Mouse (Mus musculus): ENCODE measurements around the gene Dok1. TPM values are rescaled to one million over a fixed set of nuclear protein-coding genes. Genes with fewer than 3 reads are reported as not detected.

Gene Dok1
- polyA plus RNA-seq, 1 experiment, result 21.9 TPM

DNA sequence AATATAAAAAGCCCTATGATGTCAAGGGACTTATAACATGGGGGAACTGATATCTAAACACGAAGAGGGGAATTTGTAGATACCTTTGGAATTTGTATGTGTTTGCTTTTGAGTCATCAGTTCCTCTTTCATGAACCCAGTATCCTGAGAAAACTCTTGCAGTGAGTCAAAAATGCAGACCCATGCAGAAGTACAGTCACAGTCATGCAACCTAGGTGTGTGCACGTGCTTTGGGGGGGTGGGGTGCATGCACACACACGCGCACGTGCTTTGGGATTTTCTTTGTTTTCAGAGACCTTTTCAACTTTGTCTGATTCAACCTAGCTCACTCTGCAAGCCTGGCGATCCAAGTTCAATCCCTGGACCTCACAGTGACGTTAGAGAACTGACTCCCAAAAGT, 38.9 kb downstream of the Dok1 start:
- Histone ChIP-seq H3K4me1 (replicated peaks; ENCODE audit: control insufficient read depth, insufficient read depth, low read length) (no peaks in the 10 kb centered on the region; the same call in 1 of the 2 replicates), H3K27ac (ENCODE audit: control insufficient read depth, insufficient read depth, low read length) (no peak overlapping the region), H3K4me3 (ENCODE audit: control insufficient read depth, insufficient read depth, low read length) (no peak overlapping the region), H3K27me3 (ENCODE audit: control insufficient read depth, insufficient read depth, low read length) (no peaks in the 10 kb centered on the region), H3K36me3 (ENCODE audit: control insufficient read depth, insufficient read depth, low read length) (no peaks in the 10 kb centered on the region)
- no peak for DNase-seq
- 88% methylated on average over 7 of the region's 7 CpGs for WGBS
- TF ChIP-seq CTCF (IDR thresholded peaks at IDR 0.05; ENCODE audit: borderline replicate concordance, control insufficient read depth, extremely low read depth, insufficient read depth, low read length, poor library complexity) (no peak), POLR2A (IDR thresholded peaks at IDR 0.05; ENCODE audit: control insufficient read depth, extremely low read depth, insufficient read depth, low read length, poor library complexity) (no peak)

GRCm38 (mm10) chr6:82993696-82994095, 39.6 kb downstream of the Dok1 start:
- no peak for DNase-seq
- WGBS, result 93% methylated on average over 1 of the region's 1 CpGs
- Histone ChIP-seq H3K4me3 (ENCODE audit: control insufficient read depth, insufficient read depth, low read length) (no peak overlapping the region), H3K4me1 (replicated peaks; ENCODE audit: control insufficient read depth, insufficient read depth, low read length) (no peaks in the 10 kb centered on the region; the same call in 1 of the 2 replicates), H3K27ac (ENCODE audit: control insufficient read depth, insufficient read depth, low read length) (no peak overlapping the region), H3K27me3 (ENCODE audit: control insufficient read depth, insufficient read depth, low read length) (no peaks in the 10 kb centered on the region), H3K36me3 (ENCODE audit: control insufficient read depth, insufficient read depth, low read length) (no peaks in the 10 kb centered on the region)
- TF ChIP-seq CTCF (IDR thresholded peaks at IDR 0.05; ENCODE audit: borderline replicate concordance, control insufficient read depth, extremely low read depth, insufficient read depth, low read length, poor library complexity) (no peak), POLR2A (IDR thresholded peaks at IDR 0.05; ENCODE audit: control insufficient read depth, extremely low read depth, insufficient read depth, low read length, poor library complexity) (no peak)

- no peak overlapping the region for H3K27ac ChIP-seq (ENCODE audit: control insufficient read depth, insufficient read depth, low read length)
- no peak for DNase-seq
- H3K4me1 ChIP-seq (replicated peaks; ENCODE audit: control insufficient read depth, insufficient read depth, low read length), result no peaks in the 10 kb centered on the region
- H3K36me3 ChIP-seq (ENCODE audit: control insufficient read depth, insufficient read depth, low read length), result no peaks in the 10 kb centered on the region
- TF ChIP-seq POLR2A (IDR thresholded peaks at IDR 0.05; ENCODE audit: control insufficient read depth, extremely low read depth, insufficient read depth, low read length, poor library complexity), result no peak
- no peak for TF ChIP-seq CTCF (IDR thresholded peaks at IDR 0.05; ENCODE audit: borderline replicate concordance, control insufficient read depth, extremely low read depth, insufficient read depth, low read length, poor library complexity)
- WGBS, result 83% methylated on average over 9 of the region's 9 CpGs
- H3K4me3 ChIP-seq (ENCODE audit: control insufficient read depth, insufficient read depth, low read length), result no peak overlapping the region
- H3K27me3 ChIP-seq (ENCODE audit: control insufficient read depth, insufficient read depth, low read length), result no peaks in the 10 kb centered on the region
These were observed 45.8 kb downstream of the Dok1 start for GRCm38 (mm10) chr6:82987411-82987971.

Other genes with a start within 250 kb of the Dok1 start
- 3.0 and 3.3 TPM in 2 replicates for gene Sema4f, start 93.7 kb downstream of the Dok1 start, polyA plus RNA-seq (2012; rRNA removed)
- 0.58 and 1.3 TPM in 2 replicates for gene M1ap, start 86.6 kb downstream of the Dok1 start, polyA plus RNA-seq (2012; rRNA removed)
- 2.8 and 3.1 TPM in 2 replicates for gene Loxl3, start 702 bp upstream of the Dok1 start, polyA plus RNA-seq (2012; rRNA removed)
- 867 and 886 TPM in 2 replicates for gene Aup1, start 21.1 kb upstream of the Dok1 start, polyA plus RNA-seq (2012; rRNA removed)
- gene Htra2, start 21.8 kb upstream of the Dok1 start, polyA plus RNA-seq (2012; rRNA removed), result 64.6 and 66.4 TPM in 2 replicates
- 3.6 and 4.4 TPM in 2 replicates for gene Dqx1, start 24.4 kb upstream of the Dok1 start, polyA plus RNA-seq (2012; rRNA removed)
- gene Tlx2, start 36.8 kb upstream of the Dok1 start, polyA plus RNA-seq (2012; rRNA removed), result 0.11 and 0.20 TPM in 2 replicates
- gene Pcgf1, start 44.4 kb upstream of the Dok1 start, polyA plus RNA-seq (2012; rRNA removed), result 24.4 and 25.5 TPM in 2 replicates
- gene Lbx2, start 52.9 kb upstream of the Dok1 start, polyA plus RNA-seq (2012; rRNA removed), result 2.1 and 2.6 TPM in 2 replicates
- 18.9 and 19.6 TPM in 2 replicates for gene Ccdc142, start 68.1 kb upstream of the Dok1 start, polyA plus RNA-seq (2012; rRNA removed)
- gene Gm42688, start 68.1 kb upstream of the Dok1 start, polyA plus RNA-seq (2012; rRNA removed), result 10.2 and 11.9 TPM in 2 replicates
- 67.2 and 83.6 TPM in 2 replicates for gene Mrpl53, start 75.6 kb upstream of the Dok1 start, polyA plus RNA-seq (2012; rRNA removed)
- gene Mogs, start 82.0 kb upstream of the Dok1 start, polyA plus RNA-seq (2012; rRNA removed), result 142 and 143 TPM in 2 replicates
- 227 and 265 TPM in 2 replicates for gene Wbp1, start 88.1 kb upstream of the Dok1 start, polyA plus RNA-seq (2012; rRNA removed)
- 67.2 and 98.6 TPM in 2 replicates for gene Ino80b, start 92.0 kb upstream of the Dok1 start, polyA plus RNA-seq (2012; rRNA removed)
- gene Rtkn, start 102.0 kb upstream of the Dok1 start, polyA plus RNA-seq (2012; rRNA removed), result 40.5 and 41.3 TPM in 2 replicates
- 0.80 and 0.89 TPM in 2 replicates for gene Wdr54, start 122.9 kb upstream of the Dok1 start, polyA plus RNA-seq (2012; rRNA removed)
- 0.19 and 0.38 TPM in 2 replicates for gene 1700003E16Rik, start 122.9 kb upstream of the Dok1 start, polyA plus RNA-seq (2012; rRNA removed)
- gene Dctn1, start 132.4 kb upstream of the Dok1 start, polyA plus RNA-seq (2012; rRNA removed), result 166 and 167 TPM in 2 replicates
- 0.57 and 0.62 TPM in 2 replicates for gene Slc4a5, start 186.4 kb upstream of the Dok1 start, polyA plus RNA-seq (2012; rRNA removed)

Data from thymus, adult 2 months (tissue).